Mouse (Mus musculus) stomach, postnatal 0 days (tissue): Measurements from ENCODE around the gene Pspc1. TPM values are rescaled to one million over a fixed set of nuclear protein-coding genes. Genes with fewer than 3 reads are reported as not detected.
"Not testable (repeated sequence)": the region's sequence is repeated elsewhere in the genome, so short reads cannot be mapped to it uniquely, and the experiment has no call there.

Experiments used
- ATAC-seq: fragments of 200-750 bp; cut with Nextera tagmentation; 2 replicates; pipeline ENCODE4 v1.8.0; 2017; ENCODE audit not compliant: low FRiP score, low TSS enrichment
- DNase-seq: peaks from one replicate; pipeline ENCODE4 v3.0.0-alpha.2; 2016; ENCODE audit warnings: low spot score
- H3K27ac ChIP-seq: fragments of 300-500 bp; sonication (generic); replicated peaks from 2 replicates; pipeline ENCODE4 v1.5.1; 2014; ENCODE audit warnings: mild to moderate bottlenecking, control low read depth
- H3K27me3 ChIP-seq: fragments of 300-500 bp; sonication (generic); 2 replicates; pipeline ENCODE4 v1.6.1; 2014; ENCODE audit warnings: low read length; ENCODE audit not compliant: control insufficient read depth, insufficient read depth
- H3K36me3 ChIP-seq: fragments of 300-500 bp; sonication (generic); 2 replicates; pipeline ENCODE4 v1.6.1; 2014; ENCODE audit warnings: low read length, mixed read lengths; ENCODE audit not compliant: control insufficient read depth, insufficient read depth
- H3K4me1 ChIP-seq: fragments of 300-500 bp; sonication (generic); replicated peaks from 2 replicates; pipeline ENCODE4 v1.6.1; 2014; ENCODE audit warnings: antibody characterized with exemption; ENCODE audit not compliant: control insufficient read depth, insufficient read depth
- H3K4me2 ChIP-seq: fragments of 300-500 bp; sonication (generic); replicated peaks from 2 replicates; pipeline ENCODE4 v1.6.1; 2014; ENCODE audit warnings: low read depth, mild to moderate bottlenecking, control low read depth, moderate library complexity
- H3K4me3 ChIP-seq: fragments of 300-500 bp; sonication (generic); 2 replicates; pipeline ENCODE4 v1.5.1; 2014; ENCODE audit warnings: low read depth, low read length, control low read depth
- H3K9ac ChIP-seq: fragments of 300-500 bp; sonication (generic); 2 replicates; pipeline ENCODE4 v1.6.1; 2014; ENCODE audit warnings: mild to moderate bottlenecking, low read length, control low read depth, mixed read lengths
- H3K9me3 ChIP-seq: fragments of 300-500 bp; sonication (generic); 2 replicates; pipeline ENCODE4 v1.6.1; 2016; ENCODE audit warnings: low read length; ENCODE audit not compliant: control insufficient read depth
- CTCF ChIP-seq: IDR thresholded peaks from 2 replicates; pipeline ENCODE4 v1.5.1; 2016; ENCODE audit warnings: antibody characterized with exemption, low read depth, mild to moderate bottlenecking, moderate library complexity
- EP300 ChIP-seq: optimal IDR thresholded peaks from 2 replicates; pipeline ENCODE3; 2016; ENCODE audit warnings: antibody characterized with exemption
- WGBS: fragments of 180-500 bp; shearing (Covaris S2); extraction: QIAGEN DNeasy Blood & Tissue Kit; methylation state at CpG from one replicate; pipeline ENCODE4 v1.1.7; 2014; 5-methylcytosine and 5-hydroxymethylcytosine counted together
- polyA plus RNA-seq: library from polyadenylated mRNA; unstranded; fragments of >200 nt; fragmentation: Nextera tagmentation; extraction: Ambion mirVana; gene quantifications from 2 replicates; pipeline ENCODE4 v1.2.1, GENCODE M21; 2015

The Pspc1 gene
- polyA plus RNA-seq, 1 experiment from 2014 or later: 11.8 TPM

DNA sequence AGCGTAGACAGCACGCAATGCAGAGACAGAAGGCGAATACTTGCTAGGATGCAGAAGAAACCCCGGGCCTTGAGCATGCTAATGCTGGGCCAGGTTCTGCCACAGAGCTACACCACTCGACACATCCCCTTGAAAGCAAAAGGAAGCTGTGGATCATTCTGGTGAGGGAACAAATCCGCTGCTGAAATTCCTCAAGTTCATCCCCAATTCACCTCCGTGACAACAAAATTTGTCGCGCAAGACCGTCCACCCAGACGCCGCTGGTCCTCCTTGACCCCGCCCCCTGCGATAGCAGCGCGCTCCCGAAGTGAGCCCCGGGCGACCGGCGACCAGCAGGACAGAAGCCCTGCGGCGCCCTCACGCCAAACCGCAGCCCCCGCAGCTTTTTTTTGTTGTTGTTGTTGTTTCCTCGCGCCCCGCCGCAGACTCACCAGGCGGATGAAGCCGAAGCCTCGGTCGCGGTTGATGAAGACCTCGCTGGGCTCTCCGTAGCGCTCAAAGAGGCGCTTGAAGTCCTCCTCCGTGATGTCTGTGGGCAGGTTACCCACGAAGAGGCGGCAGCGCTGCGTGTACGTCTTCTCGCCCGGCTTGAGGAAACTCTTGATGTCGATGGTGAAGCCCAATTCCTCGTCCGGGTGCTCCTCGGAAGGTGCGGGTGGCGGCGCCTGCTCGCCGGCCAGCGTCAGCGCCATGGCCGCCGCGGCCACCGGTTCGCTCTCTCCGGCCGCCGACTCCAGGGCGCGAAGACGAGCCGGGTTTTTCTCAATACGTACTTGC, 568 bp downstream of the Pspc1 start:
- peak; percentile 76 for DNase-seq
- Histone ChIP-seq H3K36me3 (no peaks in the 10 kb centered on the region), H3K27me3 (no peaks in the 10 kb centered on the region), H3K9me3 (no peaks in the 10 kb centered on the region), H3K4me3 (peak overlapping the region; percentile 83), H3K27ac (peak overlapping the region; percentile 96), H3K9ac (peak overlapping the region; percentile 84), H3K4me1 (no peaks in the 10 kb centered on the region), H3K4me2 (peak overlapping the region; percentile 79)
- TF ChIP-seq CTCF (no peak), EP300 (no peak)
- ATAC-seq: peak; percentile 53
- WGBS: under 1% methylated on average over 71 of the region's 71 CpGs

DNA sequence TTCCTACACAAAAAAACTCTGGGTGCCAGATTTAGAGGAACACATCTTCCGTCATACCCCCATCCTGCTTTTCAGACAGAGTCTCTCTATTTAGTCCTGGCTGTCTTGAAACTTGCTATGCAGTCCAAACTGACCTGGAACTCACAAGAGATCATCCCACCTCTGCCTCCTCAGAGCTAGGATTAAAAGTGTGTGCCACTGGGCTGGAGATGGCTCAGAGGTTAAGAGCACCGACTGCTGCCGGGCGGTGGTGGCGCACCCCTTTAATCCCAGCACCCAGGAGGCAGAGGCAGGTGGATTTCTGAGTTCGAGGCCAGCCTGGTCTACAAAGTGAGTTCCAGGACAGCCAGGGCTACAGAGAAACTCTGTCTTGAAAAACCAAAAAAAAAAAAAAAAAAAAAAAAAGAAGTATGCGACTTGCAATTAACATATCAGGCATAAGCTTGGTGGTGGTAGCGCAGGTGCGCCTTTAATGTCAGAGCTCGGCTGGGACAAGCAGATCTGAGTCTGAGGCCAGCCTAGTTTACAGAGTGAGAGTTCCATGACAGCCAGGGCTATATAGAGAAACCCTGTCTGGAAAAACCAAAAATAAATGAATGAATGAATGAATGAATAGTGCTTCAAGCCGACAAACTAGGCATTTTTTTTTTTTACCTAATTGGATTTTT, 1.4 kb downstream of the Pspc1 start:
- DNase-seq (no peak), ATAC-seq (no peak)
- peak overlapping the region; percentile 83 for H3K4me3 ChIP-seq
- peak overlapping the region; percentile 79 for H3K4me2 ChIP-seq
- no peaks in the 10 kb centered on the region for H3K9me3 ChIP-seq
- no peak overlapping the region for H3K27ac ChIP-seq
- H3K36me3 ChIP-seq: no peaks in the 10 kb centered on the region
- 21% methylated on average over 11 of the region's 11 CpGs for WGBS
- no peaks in the 10 kb centered on the region for H3K27me3 ChIP-seq
- no peaks in the 10 kb centered on the region for H3K4me1 ChIP-seq
- no peak overlapping the region for H3K9ac ChIP-seq
- TF ChIP-seq CTCF (peak; percentile 8; the same call in 1 of the 2 replicates), EP300 (no peak)

DNA sequence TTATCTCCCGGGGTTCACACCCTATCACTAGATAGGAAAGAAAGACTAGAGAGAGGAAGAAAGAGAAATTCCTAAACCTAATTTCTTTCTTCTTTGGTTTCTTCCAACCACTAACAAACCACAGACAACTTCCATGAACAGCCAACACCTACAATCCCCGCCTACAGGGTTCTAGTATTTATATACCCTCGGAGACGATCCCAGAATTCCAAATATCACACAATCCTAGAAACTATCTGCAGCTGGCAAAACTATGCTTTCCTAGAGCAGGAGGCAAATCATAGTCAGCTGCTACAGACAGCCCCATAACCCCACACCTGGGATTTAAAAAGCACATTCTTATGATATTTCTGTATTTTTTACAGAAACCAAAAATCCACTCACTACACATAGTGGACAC, 2.7 kb downstream of the Pspc1 start:
- H3K9me3 ChIP-seq: no peaks in the 10 kb centered on the region
- WGBS: 46% methylated on average over 4 of the region's 4 CpGs
- no peaks in the 10 kb centered on the region; the same call in 1 of the 2 replicates for H3K36me3 ChIP-seq
- no peaks in the 10 kb centered on the region for H3K4me1 ChIP-seq
- TF ChIP-seq EP300 (no peak), CTCF (no peak)
- peak overlapping the region; percentile 2; the same call in 1 of the 2 replicates for H3K4me2 ChIP-seq
- no peaks in the 10 kb centered on the region for H3K27me3 ChIP-seq
- no peak overlapping the region for H3K27ac ChIP-seq
- ATAC-seq: no peak
- DNase-seq: no peak
- H3K9ac ChIP-seq: no peak overlapping the region
- no peak overlapping the region for H3K4me3 ChIP-seq

- not testable (repeated sequence) for H3K4me2 ChIP-seq, H3K27ac ChIP-seq, H3K4me3 ChIP-seq, H3K9me3 ChIP-seq, H3K36me3 ChIP-seq, H3K27me3 ChIP-seq, H3K4me1 ChIP-seq, ATAC-seq, H3K9ac ChIP-seq, DNase-seq
- 80% methylated on average over 2 of the region's 2 CpGs for WGBS
These were observed 11.7 kb downstream of the Pspc1 start for GRCm38 (mm10) chr14:56766438-56766837.

GRCm38 (mm10) chr14:56765117-56765516, 13.0 kb downstream of the Pspc1 start:
- DNase-seq, H3K4me1 ChIP-seq, H3K9me3 ChIP-seq, H3K9ac ChIP-seq, H3K36me3 ChIP-seq, ATAC-seq, H3K27me3 ChIP-seq, H3K27ac ChIP-seq, H3K4me2 ChIP-seq, H3K4me3 ChIP-seq: not testable (repeated sequence)
- 82% methylated on average over 2 of the region's 3 CpGs for WGBS

DNA sequence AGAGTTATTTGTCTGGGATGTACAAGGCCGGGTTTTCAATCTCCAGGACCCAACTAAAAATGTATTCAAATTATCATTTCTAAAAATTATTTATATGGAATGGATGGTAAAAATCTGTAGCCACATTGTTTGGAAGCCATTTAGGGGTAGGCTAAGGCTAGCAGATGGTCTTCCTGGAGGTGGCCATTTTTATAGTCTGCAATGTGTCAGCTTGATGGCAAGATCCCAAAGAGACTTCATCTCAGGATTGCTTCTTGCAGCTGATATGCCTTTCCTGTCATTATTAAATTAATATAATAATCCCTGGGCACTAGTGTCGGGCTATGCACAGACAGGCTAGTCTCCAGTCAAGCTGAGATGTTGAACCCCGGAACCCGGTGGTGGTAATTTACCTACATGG, 26.8 kb downstream of the Pspc1 start:
- 81% methylated on average over 4 of the region's 4 CpGs for WGBS
- no peak for TF ChIP-seq EP300
- no peak for TF ChIP-seq CTCF
- ATAC-seq: no peak

More for the DNA sequence above, 26.8 kb downstream of the Pspc1 start:
- no peak overlapping the region for H3K4me2 ChIP-seq
- H3K27ac ChIP-seq: no peak overlapping the region
- H3K27me3 ChIP-seq: no peaks in the 10 kb centered on the region
- DNase-seq: no peak
- no peaks in the 10 kb centered on the region for H3K4me1 ChIP-seq
- H3K4me3 ChIP-seq: no peak overlapping the region
- H3K9ac ChIP-seq: no peak overlapping the region
- peaks cover 3% of the 10 kb centered on the region for H3K36me3 ChIP-seq
- H3K9me3 ChIP-seq: no peaks in the 10 kb centered on the region
